Mouse (Mus musculus) spleen, adult 2 months (tissue): ENCODE results near the gene Nav2. TPM values are rescaled to one million over a fixed set of nuclear protein-coding genes. Genes with fewer than 3 reads are reported as not detected.
A peak's percentile ranks its signal among the peaks of the same experiment; 100 is the strongest.

Source experiments
- DNase-seq, 2 experiments: peaks; one replicate each; pipeline versions ENCODE4 v3.0.0 to v3.0.0-alpha.2; 2012 to 2021; ENCODE audit warnings: low spot score in 2 of 2, low read depth in 1 of 2
- H3K27ac ChIP-seq: fragments of 200-500 bp; 2 replicates; pipeline ENCODE4 v1.5.1; 2012; ENCODE audit warnings: low read length, inconsistent platforms; ENCODE audit not compliant: insufficient read depth
- H3K27me3 ChIP-seq: fragments of 200-500 bp; 2 replicates; pipeline ENCODE4 v1.6.1; 2012; ENCODE audit warnings: mild to moderate bottlenecking, moderate library complexity, low read length, inconsistent platforms; ENCODE audit not compliant: control insufficient read depth, insufficient read depth
- H3K36me3 ChIP-seq: fragments of 200-500 bp; 2 replicates; pipeline ENCODE4 v1.6.1; 2012; ENCODE audit warnings: mild to moderate bottlenecking, low read length, inconsistent platforms; ENCODE audit not compliant: control insufficient read depth, insufficient read depth
- H3K4me1 ChIP-seq: fragments of 200-500 bp; 2 replicates; pipeline ENCODE4 v1.6.1; 2011; ENCODE audit warnings: inconsistent platforms; ENCODE audit not compliant: control insufficient read depth, insufficient read depth, insufficient read length
- H3K4me3 ChIP-seq: fragments of 200-500 bp; 2 replicates; pipeline ENCODE4 v1.5.1; 2011; ENCODE audit warnings: mild to moderate bottlenecking, inconsistent platforms; ENCODE audit not compliant: insufficient read depth, insufficient read length; ENCODE audit errors: extremely low read depth
- CTCF ChIP-seq: fragments of 200-500 bp; IDR thresholded peaks from 2 replicates; pipeline ENCODE4 v1.5.1; 2011; ENCODE audit warnings: mild to moderate bottlenecking, inconsistent platforms; ENCODE audit not compliant: insufficient read depth, insufficient read length, insufficient replicate concordance; ENCODE audit errors: extremely low read depth
- POLR2A ChIP-seq: fragments of 200-500 bp; IDR thresholded peaks from 2 replicates; pipeline ENCODE4 v1.6.1; 2011; ENCODE audit warnings: low read depth, low read length, inconsistent platforms
- WGBS: fragments of 180-500 bp; shearing (Covaris S2); methylation state at CpG from one replicate; pipeline ENCODE4 v1.1.7; 2018; 5-methylcytosine and 5-hydroxymethylcytosine counted together
- polyA plus RNA-seq: library from polyadenylated mRNA; depleted of rRNA; stranded (reverse); fragments of >200 nt; gene quantifications from 2 replicates; pipeline ENCODE4 v1.2.3, GENCODE M21; 2012

Nav2 gene
- polyA plus RNA-seq, 1 experiment = 3.5 TPM

DNA sequence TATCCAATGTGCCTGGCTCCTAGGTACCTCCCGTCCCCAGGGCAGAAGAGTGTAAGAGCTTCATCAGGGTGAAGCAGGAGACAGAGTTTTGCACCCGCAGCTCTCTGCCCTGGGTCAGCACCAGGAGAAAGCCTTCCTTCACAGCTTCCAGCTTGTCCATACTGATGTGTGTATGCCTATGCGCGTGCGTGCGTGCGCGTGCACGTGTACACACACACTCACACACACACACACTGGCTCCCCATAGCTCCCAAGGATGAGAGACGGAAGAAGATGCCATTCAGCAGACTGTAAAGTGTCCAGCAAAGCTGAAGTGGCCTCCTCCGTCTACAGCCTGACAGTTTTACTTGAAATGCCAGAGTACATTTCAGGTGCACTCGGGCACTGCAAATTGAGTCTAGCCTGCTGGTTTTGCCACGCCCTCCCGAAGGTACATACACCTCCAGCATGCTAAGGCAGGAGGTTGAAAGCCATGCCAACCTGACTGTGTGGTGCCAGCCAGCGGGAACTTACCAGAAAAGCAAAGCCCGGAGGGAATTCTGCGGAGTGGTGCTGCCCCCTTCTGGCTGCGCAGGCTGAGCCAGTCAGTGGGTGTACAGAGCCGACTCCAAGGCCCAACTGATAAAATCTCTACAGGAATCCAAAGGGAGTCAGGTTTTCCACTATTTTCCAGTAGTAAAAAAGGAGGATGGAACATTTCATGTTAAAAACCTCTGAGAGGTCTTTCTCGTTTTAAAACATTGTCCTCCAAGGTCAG, 212.6 kb downstream of the Nav2 start:
- no peak overlapping the region for H3K27ac ChIP-seq
- no peaks in the 10 kb centered on the region for H3K27me3 ChIP-seq
- TF ChIP-seq POLR2A = no peak
- peak; percentile 81 for TF ChIP-seq CTCF
- no peaks in the 10 kb centered on the region for H3K36me3 ChIP-seq
- H3K4me3 ChIP-seq = no peak overlapping the region
- no peaks in the 10 kb centered on the region for H3K4me1 ChIP-seq
- WGBS = 40% methylated on average over 20 of the region's 20 CpGs
- peak; percentile 19 to 65 for DNase-seq

DNA sequence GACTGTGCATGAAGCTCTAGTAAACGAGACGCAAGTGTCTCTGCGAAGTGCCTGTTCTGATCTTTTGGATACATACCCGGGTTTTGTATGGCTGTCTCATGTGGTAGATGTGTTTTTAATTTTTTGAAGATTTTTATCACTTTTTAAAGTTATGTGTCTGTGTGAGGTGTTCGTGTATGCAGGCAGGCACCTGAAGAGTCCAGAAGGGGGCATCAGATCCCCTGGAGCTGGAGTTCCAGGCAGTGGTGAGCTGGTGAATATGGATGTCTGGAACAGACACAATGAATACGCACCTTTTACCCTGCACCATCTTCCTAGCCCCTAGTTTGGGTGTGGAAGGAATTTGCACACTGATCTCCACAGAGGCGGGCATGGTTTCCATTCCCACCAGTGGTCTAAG, 214.0 kb downstream of the Nav2 start:
- Histone ChIP-seq H3K4me3 (no peak overlapping the region), H3K27ac (no peak overlapping the region), H3K27me3 (no peaks in the 10 kb centered on the region), H3K36me3 (no peaks in the 10 kb centered on the region), H3K4me1 (no peaks in the 10 kb centered on the region)
- no peak for TF ChIP-seq POLR2A
- TF ChIP-seq CTCF = no peak
- 79% methylated on average over 7 of the region's 7 CpGs for WGBS
- no peak for DNase-seq

DNA sequence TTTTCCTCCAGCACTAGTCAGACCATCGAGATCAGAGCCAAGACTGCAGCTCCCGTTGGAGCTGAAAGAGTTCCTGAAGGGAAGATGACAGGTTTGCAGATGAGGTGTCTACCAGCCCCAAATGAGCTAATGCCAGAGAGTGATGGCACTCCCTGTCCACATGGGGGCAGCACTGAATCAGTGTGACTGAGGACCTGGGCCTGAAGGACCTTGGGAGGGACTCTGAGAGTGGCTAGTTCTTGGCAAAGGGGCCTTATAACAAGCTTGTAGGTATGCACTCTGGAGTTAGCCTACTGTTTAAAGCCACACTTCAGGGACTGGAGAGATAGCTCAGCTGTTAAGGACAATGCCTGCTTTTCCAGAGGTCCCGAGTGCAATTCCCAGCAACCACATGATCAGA, 217.0 kb downstream of the Nav2 start:
- Histone ChIP-seq H3K4me1 (no peaks in the 10 kb centered on the region), H3K27ac (no peak overlapping the region), H3K27me3 (no peaks in the 10 kb centered on the region), H3K36me3 (no peaks in the 10 kb centered on the region), H3K4me3 (no peak overlapping the region)
- TF ChIP-seq POLR2A (no peak), CTCF (peak; percentile 64; the same call in 1 of the 2 replicates)
- peak in 1 of 2 experiments; percentile 19 for DNase-seq
- 37% methylated on average over 3 of the region's 3 CpGs for WGBS

DNA sequence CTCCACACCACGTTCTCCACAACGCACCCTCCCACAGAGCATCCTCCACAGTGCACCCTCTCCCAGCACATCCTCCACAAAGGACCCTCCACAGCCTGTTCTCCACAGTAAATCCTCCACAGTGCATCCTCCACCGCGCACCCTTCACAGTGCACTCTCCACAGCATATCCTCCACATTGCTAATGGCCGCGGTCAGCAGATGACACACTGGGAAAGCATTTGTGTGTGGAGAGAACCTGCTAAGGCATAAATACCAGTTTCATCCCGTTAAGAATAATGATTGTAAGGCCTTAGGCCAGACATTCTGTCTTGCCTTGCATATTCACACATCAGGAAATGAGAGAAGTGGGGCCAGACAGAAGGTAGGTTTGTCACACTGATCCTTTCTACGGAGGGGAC, 219.7 kb downstream of the Nav2 start:
- WGBS = 78% methylated on average over 8 of the region's 8 CpGs

DNA sequence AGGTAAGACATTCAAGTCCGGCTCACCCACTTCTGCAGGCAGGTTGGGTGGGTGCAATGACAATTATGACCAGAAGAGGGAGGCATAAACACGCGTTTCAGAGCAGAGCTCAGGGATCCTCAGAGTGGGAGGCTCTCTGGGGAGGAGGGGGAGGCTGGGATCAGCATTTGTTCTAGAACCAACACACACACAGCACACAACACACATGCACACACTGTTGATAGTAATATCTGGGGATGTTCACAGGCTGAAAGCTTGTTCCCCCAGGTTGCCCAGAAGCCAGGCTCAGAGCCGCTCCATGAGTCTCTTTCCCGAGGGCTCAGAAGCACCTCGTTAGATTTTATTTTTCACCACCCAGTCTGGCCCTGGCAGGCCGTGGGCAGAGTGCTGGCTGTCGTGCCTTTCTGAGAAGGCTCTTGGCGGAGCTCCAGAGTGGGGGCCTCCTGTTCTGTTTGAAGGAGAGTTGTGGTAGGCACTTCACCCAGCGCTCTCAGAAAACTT, 224.4 kb downstream of the Nav2 start:
- DNase-seq = peak in 1 of 2 experiments; percentile 31
- Histone ChIP-seq H3K4me1 (no peaks in the 10 kb centered on the region), H3K27me3 (no peaks in the 10 kb centered on the region), H3K4me3 (no peak overlapping the region), H3K36me3 (no peaks in the 10 kb centered on the region), H3K27ac (no peak overlapping the region)
- TF ChIP-seq CTCF (peak; percentile 78; the same call in 1 of the 2 replicates), POLR2A (no peak)
- WGBS = 36% methylated on average over 10 of the region's 10 CpGs

More for the DNA sequence above, 219.7 kb downstream of the Nav2 start:
- Histone ChIP-seq H3K4me1 (no peaks in the 10 kb centered on the region), H3K36me3 (no peaks in the 10 kb centered on the region), H3K4me3 (no peak overlapping the region), H3K27me3 (no peaks in the 10 kb centered on the region), H3K27ac (no peak overlapping the region)
- TF ChIP-seq POLR2A = no peak
- no peak for TF ChIP-seq CTCF
- no peak for DNase-seq

DNA sequence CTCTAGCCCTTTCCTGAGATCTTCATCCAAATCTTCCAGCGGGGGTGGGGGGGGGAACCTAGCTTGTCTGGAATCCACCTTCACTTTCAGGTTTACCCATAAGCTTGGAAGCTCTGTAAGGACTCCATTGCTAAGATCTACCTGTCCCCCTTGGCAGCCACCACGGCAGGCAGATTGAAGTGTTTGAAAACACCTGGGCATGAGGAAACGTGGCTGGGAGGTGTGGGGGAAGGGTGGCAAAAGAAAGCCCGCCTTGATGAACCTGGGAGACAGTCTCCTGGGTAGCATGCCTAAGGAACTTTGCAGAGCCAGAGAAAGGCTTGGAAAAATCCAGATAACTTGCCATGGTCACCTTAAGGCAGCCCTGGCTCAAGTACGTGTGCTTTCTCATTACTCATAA, 225.9 kb downstream of the Nav2 start:
- no peak for DNase-seq
- H3K4me3 ChIP-seq = no peak overlapping the region
- H3K27ac ChIP-seq = no peak overlapping the region
- no peaks in the 10 kb centered on the region for H3K27me3 ChIP-seq
- TF ChIP-seq POLR2A (no peak), CTCF (no peak)
- H3K4me1 ChIP-seq = no peaks in the 10 kb centered on the region
- WGBS = 77% methylated on average over 5 of the region's 5 CpGs
- H3K36me3 ChIP-seq = no peaks in the 10 kb centered on the region

DNA sequence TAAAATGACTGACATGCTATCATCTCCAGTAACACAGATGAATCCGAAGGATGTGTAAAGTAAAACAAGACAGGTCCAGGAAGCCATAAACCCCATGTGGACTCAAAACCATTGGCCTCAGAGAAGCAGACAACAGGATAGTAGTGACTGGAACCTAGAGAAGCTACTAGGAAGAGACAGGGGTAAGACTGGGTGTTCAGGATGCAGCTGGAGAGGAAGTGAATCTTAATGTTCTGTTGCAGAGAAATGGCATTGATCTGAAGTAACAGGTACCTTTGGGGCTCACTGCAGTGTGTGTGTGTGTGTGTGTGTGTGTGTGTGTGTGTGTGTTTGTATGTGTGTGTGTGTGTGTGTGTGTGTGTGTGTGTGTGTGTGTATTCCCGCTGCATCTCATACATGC, 231.2 kb downstream of the Nav2 start:
- H3K27me3 ChIP-seq = no peaks in the 10 kb centered on the region
- no peaks in the 10 kb centered on the region for H3K36me3 ChIP-seq
- H3K27ac ChIP-seq = no peak overlapping the region
- H3K4me3 ChIP-seq = no peak overlapping the region
- 47% methylated on average over 2 of the region's 2 CpGs for WGBS
- TF ChIP-seq POLR2A (no peak), CTCF (no peak)
- DNase-seq = no peak
- no peaks in the 10 kb centered on the region for H3K4me1 ChIP-seq
